Mouse (Mus musculus) embryonic fibroblast, embryonic 13.5 days (primary cell): ENCODE data around the gene Stk4.

Experiments
- CTCF ChIP-seq: IDR thresholded peaks from 2 replicates; pipeline ENCODE4 v1.5.1; 2011; ENCODE audit warnings: mild to moderate bottlenecking, control low read depth, low read length, moderate library complexity, borderline replicate concordance; ENCODE audit not compliant: insufficient read depth
- POLR2A ChIP-seq: IDR thresholded peaks from 2 replicates; pipeline ENCODE4 v1.6.1; 2011; ENCODE audit warnings: low read depth, mild to moderate bottlenecking, control low read depth, low read length, moderate library complexity

DNA sequence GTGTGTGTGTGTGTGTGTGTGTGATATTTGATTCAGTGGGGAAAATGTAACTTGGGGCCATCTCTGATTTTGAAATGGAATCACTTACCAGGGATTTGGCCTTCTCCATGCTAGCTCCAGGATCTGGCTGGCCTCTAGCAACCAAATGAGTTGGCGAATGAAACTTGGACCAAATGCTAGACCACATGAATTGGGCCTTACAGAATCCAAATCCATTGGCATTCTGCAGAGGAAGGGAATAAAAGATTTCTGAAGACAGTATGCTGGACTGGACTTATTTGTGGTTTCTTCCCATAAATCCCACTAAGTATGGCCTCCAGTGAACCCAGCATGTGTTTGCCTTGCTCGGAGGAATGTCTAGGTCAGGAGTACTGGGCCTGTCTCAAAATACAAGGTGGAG is 88.7 kb downstream of the Stk4 start:
- no peak for TF ChIP-seq CTCF
- no peak for TF ChIP-seq POLR2A
